Mouse (Mus musculus) neural tube, embryonic 11.5 days (tissue): Measurements from ENCODE around the gene Gm20388. TPM values are rescaled to one million over a fixed set of nuclear protein-coding genes. Genes with fewer than 3 reads are reported as not detected.

Experiments
- ATAC-seq: fragments of 200-750 bp; cut with Nextera tagmentation; 2 replicates; pipeline ENCODE4 v1.8.0; 2017; ENCODE audit warnings: moderate number of reproducible peaks, mild to moderate bottlenecking, moderate TSS enrichment, moderate library complexity; ENCODE audit not compliant: insufficient read depth, low FRiP score, low TSS enrichment
- DNase-seq: peaks from one replicate; pipeline ENCODE4 v3.0.0-alpha.2; 2015; ENCODE audit warnings: low spot score
- H3K27ac ChIP-seq: fragments of 300-500 bp; sonication (generic); 2 replicates; pipeline ENCODE4 v1.5.1; 2014; ENCODE audit warnings: low read depth, mild to moderate bottlenecking, low read length
- H3K27me3 ChIP-seq: fragments of 300-500 bp; sonication (generic); 2 replicates; pipeline ENCODE4 v1.6.1; 2014; ENCODE audit warnings: mild to moderate bottlenecking, low read length, mixed read lengths; ENCODE audit not compliant: control insufficient read depth, insufficient read depth
- H3K36me3 ChIP-seq: fragments of 300-500 bp; sonication (generic); 2 replicates; pipeline ENCODE4 v1.6.1; 2014; ENCODE audit warnings: mild to moderate bottlenecking, low read length, moderate library complexity, mixed read lengths; ENCODE audit not compliant: control insufficient read depth, insufficient read depth
- H3K4me1 ChIP-seq: fragments of 300-500 bp; sonication (generic); 2 replicates; pipeline ENCODE4 v1.6.1; 2014; ENCODE audit warnings: low read length, mixed read lengths; ENCODE audit not compliant: control insufficient read depth, insufficient read depth
- H3K4me2 ChIP-seq: fragments of 300-500 bp; sonication (generic); 2 replicates; pipeline ENCODE4 v1.6.1; 2014; ENCODE audit warnings: low read depth, mild to moderate bottlenecking, moderate library complexity
- H3K4me3 ChIP-seq: fragments of 300-500 bp; sonication (generic); 2 replicates; pipeline ENCODE4 v1.5.1; 2014; ENCODE audit warnings: low read depth, low read length
- H3K9ac ChIP-seq: fragments of 300-500 bp; sonication (generic); 2 replicates; pipeline ENCODE4 v1.6.1; 2014; ENCODE audit warnings: mild to moderate bottlenecking, low read length
- H3K9me3 ChIP-seq: fragments of 300-500 bp; sonication (generic); 2 replicates; pipeline ENCODE4 v1.6.1; 2016; ENCODE audit warnings: low read length; ENCODE audit not compliant: control insufficient read depth
- WGBS: fragments of 180-500 bp; shearing (Covaris S2); extraction: QIAGEN DNeasy Blood & Tissue Kit; methylation state at CpG from one replicate; pipeline ENCODE4 v1.1.7; 2014; 5-methylcytosine and 5-hydroxymethylcytosine counted together
- polyA plus RNA-seq: library from polyadenylated mRNA; unstranded; fragments of >200 nt; fragmentation: Nextera tagmentation; extraction: Ambion mirVana; gene quantifications from 2 replicates; pipeline ENCODE4 v1.2.1, GENCODE M21; 2014

The Gm20388 gene
- polyA plus RNA-seq, 1 experiment from 2014 or later, result not detected

DNA sequence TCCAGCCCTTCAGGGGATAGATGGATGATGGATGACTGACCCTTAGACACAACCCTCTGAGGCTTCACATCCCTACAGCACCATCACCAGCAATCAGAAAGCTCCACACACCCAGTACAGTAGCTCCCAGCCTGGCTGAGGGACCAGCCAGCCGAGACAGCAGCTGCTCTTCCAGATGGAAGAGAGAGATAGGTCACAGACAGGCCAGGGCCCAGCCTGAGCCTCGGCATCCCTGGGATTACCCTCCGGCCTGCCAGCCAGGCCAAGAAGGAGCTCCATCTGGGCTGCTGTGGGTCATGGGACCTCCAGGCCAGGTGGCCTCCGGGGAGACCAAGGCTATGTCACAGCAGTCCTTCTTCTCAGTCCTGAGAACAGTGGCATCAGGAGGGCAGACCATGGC lies 2332.7 kb downstream of the Gm20388 start:
- Histone ChIP-seq H3K36me3 (no peaks in the 10 kb centered on the region), H3K27ac (no peak overlapping the region), H3K9me3 (no peaks in the 10 kb centered on the region), H3K9ac (no peak overlapping the region), H3K4me1 (no peaks in the 10 kb centered on the region), H3K4me3 (no peak overlapping the region), H3K27me3 (no peaks in the 10 kb centered on the region), H3K4me2 (no peak overlapping the region)
- DNase-seq, result no peak
- no peak for ATAC-seq
- WGBS, result 81% methylated on average over 4 of the region's 4 CpGs

DNA sequence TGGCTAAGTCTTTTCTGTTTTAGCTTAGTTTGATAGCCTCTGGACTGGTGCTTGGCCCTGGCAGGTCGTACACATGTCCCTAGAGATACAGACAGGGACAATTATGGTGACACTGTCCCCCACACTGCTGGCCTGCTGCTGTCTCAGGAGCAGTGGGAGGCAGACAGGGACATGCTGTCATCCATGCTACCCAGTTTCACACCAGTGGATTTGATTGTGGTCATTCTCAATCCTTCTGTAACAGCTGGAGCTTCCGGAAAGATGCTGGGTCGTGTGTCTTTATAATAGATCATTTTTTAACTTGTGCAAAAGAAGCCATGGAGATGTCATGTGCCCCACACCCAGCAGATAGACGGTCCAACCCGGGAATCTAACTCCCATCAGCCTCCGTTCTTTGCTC lies 2334.5 kb downstream of the Gm20388 start:
- 79% methylated on average over 6 of the region's 6 CpGs for WGBS
- Histone ChIP-seq H3K9me3 (no peaks in the 10 kb centered on the region), H3K4me3 (no peak overlapping the region), H3K4me2 (no peak overlapping the region), H3K27me3 (no peaks in the 10 kb centered on the region), H3K9ac (no peak overlapping the region; the same call in 1 of the 2 replicates), H3K27ac (no peak overlapping the region), H3K36me3 (no peaks in the 10 kb centered on the region), H3K4me1 (no peaks in the 10 kb centered on the region)
- ATAC-seq (no peak), DNase-seq (no peak)

DNA sequence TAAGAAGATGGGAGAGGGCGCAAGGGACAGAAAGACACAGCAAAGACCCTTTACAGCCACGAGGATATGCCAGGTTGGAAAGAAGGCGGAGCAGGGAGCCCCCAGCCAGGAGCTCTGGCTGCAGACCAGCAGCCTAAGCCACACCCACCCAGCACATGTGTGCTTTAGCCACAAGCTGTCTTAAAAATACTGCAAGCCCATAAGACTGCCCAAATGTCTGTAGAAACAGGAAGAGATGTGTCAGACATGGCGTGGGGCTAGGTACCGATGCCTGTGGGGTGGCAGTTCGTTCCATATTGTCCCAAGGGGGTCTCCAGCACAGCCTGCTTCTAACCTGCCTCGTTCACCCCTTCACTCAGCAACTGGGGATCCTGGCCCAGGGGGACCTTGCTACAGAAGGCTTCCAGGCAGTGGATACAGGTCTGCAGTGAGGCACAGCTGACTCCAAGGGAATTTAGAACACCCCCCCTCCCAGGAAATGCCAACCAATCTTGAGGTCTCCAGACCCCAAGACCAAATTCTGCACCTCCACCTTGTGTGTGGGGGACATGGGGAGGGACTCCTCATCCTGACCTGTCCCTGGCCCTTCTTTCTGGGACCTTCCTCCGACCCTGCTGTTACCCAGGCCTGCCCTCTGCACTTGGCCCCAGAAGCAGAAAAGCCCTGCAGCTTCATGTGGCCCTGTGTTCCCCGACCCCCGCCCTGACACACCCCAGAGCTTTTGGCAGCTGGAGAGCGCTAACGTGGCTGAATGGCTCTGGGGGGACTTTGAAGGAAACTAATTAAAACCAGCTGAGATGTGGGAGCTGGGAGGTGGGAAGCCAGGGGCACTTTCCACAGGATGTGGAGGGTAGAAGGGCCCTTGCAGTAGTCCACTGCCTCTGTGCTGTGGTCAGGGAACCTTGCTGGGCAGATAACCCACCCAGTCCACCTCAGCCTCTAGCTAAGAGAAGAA lies 2335.9 kb downstream of the Gm20388 start:
- H3K36me3 ChIP-seq, result no peaks in the 10 kb centered on the region
- DNase-seq (no peak), ATAC-seq (no peak)
- no peak overlapping the region for H3K9ac ChIP-seq
- no peaks in the 10 kb centered on the region for H3K9me3 ChIP-seq
- H3K27ac ChIP-seq, result no peak overlapping the region
- WGBS, result 45% methylated on average over 12 of the region's 12 CpGs
- no peak overlapping the region for H3K4me2 ChIP-seq
- H3K27me3 ChIP-seq, result no peaks in the 10 kb centered on the region
- H3K4me3 ChIP-seq, result no peak overlapping the region
- no peaks in the 10 kb centered on the region for H3K4me1 ChIP-seq

DNA sequence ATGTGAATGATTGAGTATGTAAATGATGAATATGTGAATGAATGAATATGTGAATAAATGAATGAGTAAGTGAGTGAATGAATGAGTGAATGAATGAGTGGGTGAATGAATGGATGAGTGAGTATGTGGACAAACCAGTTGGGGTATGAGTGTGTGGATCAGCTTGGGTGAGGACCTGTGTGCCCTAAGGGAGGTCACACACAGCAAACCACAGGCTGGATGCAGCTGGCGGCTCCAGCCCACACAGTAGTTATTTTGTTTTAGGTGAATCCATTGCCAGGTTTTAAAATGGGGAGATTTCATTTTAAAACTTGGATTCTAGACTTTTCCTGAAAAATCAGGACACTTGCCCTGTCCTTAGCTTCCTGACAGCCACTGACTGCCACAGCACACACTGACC lies 2341.1 kb downstream of the Gm20388 start:
- no peaks in the 10 kb centered on the region for H3K4me1 ChIP-seq
- H3K27ac ChIP-seq, result no peak overlapping the region
- ATAC-seq (no peak), DNase-seq (no peak)
- no peak overlapping the region for H3K4me2 ChIP-seq
- no peaks in the 10 kb centered on the region for H3K9me3 ChIP-seq
- H3K36me3 ChIP-seq, result no peaks in the 10 kb centered on the region
- 96% methylated on average over 1 of the region's 1 CpGs for WGBS
- no peak overlapping the region for H3K9ac ChIP-seq
- H3K4me3 ChIP-seq, result no peak overlapping the region
- H3K27me3 ChIP-seq, result no peaks in the 10 kb centered on the region

DNA sequence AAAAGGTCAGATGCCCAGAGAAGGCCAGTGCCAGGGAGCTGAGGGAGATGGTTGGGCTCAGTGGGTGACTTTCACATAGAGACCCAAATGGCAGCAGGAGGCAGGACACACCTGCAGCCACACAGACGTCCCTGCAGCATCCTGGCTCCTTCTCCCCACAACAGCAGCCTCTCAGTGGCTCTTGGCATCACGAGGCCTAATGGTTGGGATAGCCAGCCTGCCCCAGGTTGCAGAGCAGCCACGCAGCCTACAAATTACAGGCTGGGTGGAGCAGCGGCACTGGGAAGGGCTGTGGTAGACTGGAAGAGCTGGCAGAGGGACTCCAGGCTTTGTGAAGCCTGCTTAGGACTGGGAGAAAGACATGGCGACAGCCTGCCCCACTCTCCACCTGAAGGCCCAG lies 2341.7 kb downstream of the Gm20388 start:
- H3K9me3 ChIP-seq, result no peaks in the 10 kb centered on the region
- DNase-seq, result no peak
- no peak overlapping the region for H3K4me2 ChIP-seq
- WGBS, result 57% methylated on average over 5 of the region's 5 CpGs
- ATAC-seq, result no peak
- H3K27me3 ChIP-seq, result no peaks in the 10 kb centered on the region
- no peaks in the 10 kb centered on the region for H3K4me1 ChIP-seq
- H3K4me3 ChIP-seq, result no peak overlapping the region
- no peak overlapping the region for H3K27ac ChIP-seq
- H3K36me3 ChIP-seq, result no peaks in the 10 kb centered on the region
- no peak overlapping the region; the same call in 1 of the 2 replicates for H3K9ac ChIP-seq

DNA sequence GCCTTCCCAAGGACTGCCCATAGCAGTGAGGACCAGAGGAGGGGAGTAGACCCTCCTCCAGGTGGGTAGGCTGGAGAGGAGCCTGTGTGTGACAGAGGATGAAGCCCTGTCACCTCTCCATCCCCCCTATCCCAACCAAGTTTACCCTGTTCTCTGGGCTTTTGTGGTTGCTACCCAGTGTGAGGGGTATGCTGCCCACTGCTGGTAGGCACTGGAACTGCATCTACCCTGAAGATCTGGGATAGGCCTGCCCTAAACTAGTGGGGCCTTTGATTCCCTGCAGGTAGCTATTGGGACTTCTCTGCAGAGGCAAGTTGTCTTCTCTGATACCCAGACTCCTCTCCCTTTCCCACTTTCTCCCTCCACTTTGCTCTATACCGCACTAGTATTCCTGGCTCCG lies 2348.7 kb downstream of the Gm20388 start:
- H3K4me1 ChIP-seq, result 0 out of 2 replicates have a peak, but pooled peaks cover 2% of the 10 kb centered on the region
- no peak overlapping the region for H3K9ac ChIP-seq
- no peak overlapping the region for H3K4me2 ChIP-seq
- H3K36me3 ChIP-seq, result no peaks in the 10 kb centered on the region
- no peak overlapping the region for H3K4me3 ChIP-seq
- no peak overlapping the region for H3K27ac ChIP-seq
- DNase-seq (peak; percentile 83), ATAC-seq (no peak)
- H3K27me3 ChIP-seq, result no peaks in the 10 kb centered on the region
- H3K9me3 ChIP-seq, result no peaks in the 10 kb centered on the region
- 51% methylated on average over 2 of the region's 2 CpGs for WGBS

DNA sequence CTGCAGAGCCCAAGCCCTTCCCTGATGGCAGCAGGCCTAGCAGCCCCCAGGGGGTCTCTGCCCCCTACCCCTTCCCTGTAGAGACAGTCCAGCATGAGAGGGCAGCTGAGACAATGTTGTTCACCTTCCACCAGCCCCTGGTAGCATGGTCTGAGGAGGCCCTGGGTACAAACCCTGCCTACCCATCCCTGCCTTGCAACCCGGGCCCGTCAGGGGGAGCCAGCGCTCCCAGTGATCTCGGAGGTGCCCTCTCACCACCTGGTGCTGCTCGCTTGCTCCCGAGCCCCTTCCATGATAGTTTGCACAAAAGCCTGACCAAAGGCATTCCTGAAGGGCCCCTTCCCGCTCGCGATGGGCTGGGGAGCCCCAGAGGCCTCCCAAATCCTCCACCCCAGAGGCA lies 2350.1 kb downstream of the Gm20388 start:
- H3K4me1 ChIP-seq, result 0 out of 2 replicates have a peak, but pooled peaks cover 2% of the 10 kb centered on the region
- H3K4me2 ChIP-seq, result no peak overlapping the region
- no peak overlapping the region for H3K9ac ChIP-seq
- H3K27me3 ChIP-seq, result no peaks in the 10 kb centered on the region
- no peak for ATAC-seq
- no peaks in the 10 kb centered on the region for H3K9me3 ChIP-seq
- H3K4me3 ChIP-seq, result no peak overlapping the region
- DNase-seq, result no peak
- H3K27ac ChIP-seq, result no peak overlapping the region
- 54% methylated on average over 9 of the region's 9 CpGs for WGBS
- no peaks in the 10 kb centered on the region for H3K36me3 ChIP-seq

DNA sequence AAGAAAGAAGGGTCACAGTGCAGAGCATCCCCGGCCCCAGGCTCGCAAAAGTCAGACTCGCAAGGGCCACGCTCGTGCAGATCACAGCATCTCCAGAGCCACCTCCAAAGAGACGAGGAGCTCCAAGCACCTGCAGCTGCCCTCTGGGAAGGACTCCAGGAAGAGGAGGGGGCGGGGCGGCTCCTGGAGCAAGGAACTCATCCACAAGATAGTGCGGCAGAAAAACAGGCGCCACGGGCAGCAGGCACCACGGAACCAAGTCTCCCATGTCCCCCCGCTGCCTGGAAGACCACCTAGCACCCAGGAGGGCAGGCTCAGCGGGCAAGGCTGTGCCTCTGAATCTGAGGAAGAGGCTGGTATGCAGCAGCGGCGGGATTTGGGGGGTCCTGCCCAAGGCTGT lies 2352.2 kb downstream of the Gm20388 start:
- 62% methylated on average over 16 of the region's 16 CpGs for WGBS
- Histone ChIP-seq H3K4me3 (no peak overlapping the region), H3K9me3 (no peaks in the 10 kb centered on the region), H3K27me3 (no peaks in the 10 kb centered on the region), H3K4me1 (0 out of 2 replicates have a peak, but pooled peaks cover 2% of the 10 kb centered on the region), H3K27ac (no peak overlapping the region), H3K9ac (no peak overlapping the region), H3K36me3 (no peaks in the 10 kb centered on the region), H3K4me2 (no peak overlapping the region)
- ATAC-seq (no peak), DNase-seq (no peak)

DNA sequence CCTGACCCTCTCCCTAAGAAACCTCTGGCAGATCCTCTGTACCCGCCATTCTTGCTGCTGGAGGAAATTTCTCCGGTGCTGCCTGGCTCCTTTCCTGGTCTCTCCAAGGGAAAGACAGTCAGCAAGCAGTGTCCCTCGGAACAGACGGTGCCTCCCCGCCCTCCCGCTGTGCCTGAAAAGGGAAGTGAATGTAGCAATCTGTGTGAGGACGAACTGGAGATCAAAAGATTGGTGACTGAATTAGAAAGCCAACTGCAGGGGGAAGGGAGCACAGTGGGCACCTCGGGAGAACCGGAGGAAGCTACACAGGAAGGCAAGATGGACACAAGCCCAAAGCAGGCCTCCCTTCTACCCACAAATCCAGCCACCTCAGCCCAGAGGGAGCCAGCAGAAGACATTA lies 2353.6 kb downstream of the Gm20388 start:
- Histone ChIP-seq H3K36me3 (no peaks in the 10 kb centered on the region), H3K9me3 (no peaks in the 10 kb centered on the region), H3K4me3 (no peak overlapping the region), H3K27ac (no peak overlapping the region), H3K9ac (no peak overlapping the region), H3K27me3 (no peaks in the 10 kb centered on the region), H3K4me2 (no peak overlapping the region), H3K4me1 (peaks cover 7% of the 10 kb centered on the region; the same call in 1 of the 2 replicates)
- ATAC-seq (no peak), DNase-seq (no peak)
- WGBS, result 32% methylated on average over 9 of the region's 9 CpGs
